9 mouse cellular contexts compared by ENCODE assay signal in genomic region chr13:56010416-56010815, GRCm38 (mm10).
DNase-seq lines count a peak whose midpoint lies in the region; ATAC-seq lines count a peak whose summit lies in the region.
"Had no signal": no experiment of that assay in that cellular context is flagged by ENCODE, and none has a peak within 500 bp of the region (broad histone marks: within the 10 kb centered on the region; RNA-seq: fewer than 3 reads in every experiment).

No protein-coding gene starts in this region.

- 56% methylated on average over 6 of the region's 6 CpGs for WGBS in neural tube, embryonic 15.5 days
- WGBS in embryonic facial prominence, embryonic 11.5 days: 47% methylated on average over 6 of the region's 6 CpGs

- peaks cover 10% of the 10 kb centered on the region for H3K4me1 ChIP-seq in neural tube, embryonic 15.5 days
- no peaks in the 10 kb centered on the region for H3K4me1 ChIP-seq in embryonic facial prominence, embryonic 11.5 days (ENCODE audit: control insufficient read depth, insufficient read depth, low read length)
- H3K4me1 ChIP-seq: liver, embryonic 15.5 days had no signal

- H3K4me3 ChIP-seq in neural tube, embryonic 15.5 days (replicated peaks): no peak overlapping the region
- H3K4me3 ChIP-seq in embryonic facial prominence, embryonic 11.5 days (ENCODE audit: low read depth, low read length): no peak overlapping the region
- H3K4me3 ChIP-seq: liver, embryonic 15.5 days had no signal

- no peak overlapping the region for H3K27ac ChIP-seq in neural tube, embryonic 15.5 days (replicated peaks)
- H3K27ac ChIP-seq in embryonic facial prominence, embryonic 11.5 days (replicated peaks; ENCODE audit: low read depth, low read length): no peak overlapping the region
- H3K27ac ChIP-seq: liver, embryonic 15.5 days had no signal

- H3K36me3 ChIP-seq in neural tube, embryonic 15.5 days: no peaks in the 10 kb centered on the region
- H3K36me3 ChIP-seq in embryonic facial prominence, embryonic 11.5 days (replicated peaks; ENCODE audit: control insufficient read depth, insufficient read depth, low read depth, low read length): no peaks in the 10 kb centered on the region
- H3K36me3 ChIP-seq: liver, embryonic 15.5 days had no signal

- ATAC-seq in neural tube, embryonic 15.5 days (ENCODE audit: low FRiP score): no peak
- ATAC-seq in embryonic facial prominence, embryonic 11.5 days (replicated peaks; ENCODE audit: insufficient number of reproducible peaks, low FRiP score, low TSS enrichment, low read depth): 0 out of 2 replicates have a peak, but pooled peaks have one; percentile 39

- DNase-seq in neural tube, embryonic 10.5 days (ENCODE audit: extremely low spot score, low spot score): peak; percentile 26
- peak; percentile 64 for DNase-seq in embryonic facial prominence, embryonic 11.5 days (ENCODE audit: low spot score)
- peak; percentile 37 to 56 for DNase-seq in kidney, postnatal 4 days
- peak; percentile 14 for DNase-seq in retina, postnatal 7 days (ENCODE audit: low read depth, low spot score)
- no peak for DNase-seq in heart, postnatal 36 days
- DNase-seq in cerebellum, adult 11 months: no peak
- DNase-seq: cerebellum, adult 11-12 months had no signal

- no peaks in the 10 kb centered on the region for H3K9me3 ChIP-seq in neural tube, embryonic 15.5 days (replicated peaks)
- H3K9me3 ChIP-seq in embryonic facial prominence, embryonic 11.5 days (replicated peaks; ENCODE audit: control insufficient read depth, low read length): no peaks in the 10 kb centered on the region
- H3K9me3 ChIP-seq: liver, embryonic 15.5 days had no signal

- H3K4me2 ChIP-seq in neural tube, embryonic 15.5 days: no peak overlapping the region
- no peak overlapping the region for H3K4me2 ChIP-seq in embryonic facial prominence, embryonic 11.5 days (ENCODE audit: low read depth, low read length)
- H3K4me2 ChIP-seq: liver, embryonic 15.5 days had no signal

- H3K9ac ChIP-seq in neural tube, embryonic 15.5 days (replicated peaks): no peak overlapping the region
- H3K9ac ChIP-seq in embryonic facial prominence, embryonic 11.5 days (replicated peaks; ENCODE audit: low read length): no peak overlapping the region
- H3K9ac ChIP-seq: liver, embryonic 15.5 days had no signal

- intact Hi-C loops in heart, postnatal 36 days (cut with DNase I): no loop called here

- H3K27me3 ChIP-seq in neural tube, embryonic 15.5 days (replicated peaks): no peaks in the 10 kb centered on the region
- H3K27me3 ChIP-seq in embryonic facial prominence, embryonic 11.5 days (ENCODE audit: control insufficient read depth, insufficient read depth, low read length): no peaks in the 10 kb centered on the region
- H3K27me3 ChIP-seq: liver, embryonic 15.5 days had no signal

Comparison
In these comparisons a context has a peak if more than half of its experiments do, and no peak if none do; other contexts are left out.
1. DNase-seq: peak in neural tube, embryonic 10.5 days (single experiment), embryonic facial prominence, embryonic 11.5 days (single experiment), kidney, postnatal 4 days (2 of 2) and retina, postnatal 7 days (single experiment); none in heart, postnatal 36 days (0 of 2) and cerebellum, adult 11 months (single experiment).